Mouse (Mus musculus): ENCODE measurements at regions not wholly inside any gene's neighbourhood (a gene's known extent, or its start where the extent isn't known, plus 50 kb on each side); places are given as distances from the start of the nearest gene placed in this dataset.
A peak's percentile ranks its signal among the peaks of the same experiment; 100 is the strongest.

- no peaks in the 10 kb centered on the region for H3K9me3 ChIP-seq (replicated peaks; ENCODE audit: control insufficient read depth, low read length)
- no peak overlapping the region for H3K4me2 ChIP-seq (ENCODE audit: low read depth, low read length)
- no peak overlapping the region for H3K27ac ChIP-seq (ENCODE audit: low read length)
- H3K4me3 ChIP-seq (ENCODE audit: low read length) = no peak overlapping the region
- H3K4me1 ChIP-seq (ENCODE audit: control insufficient read depth, insufficient read depth, low read length) = no peaks in the 10 kb centered on the region
- no peak overlapping the region for H3K9ac ChIP-seq (ENCODE audit: low read length)
- no peak for ATAC-seq (replicated peaks; ENCODE audit: extremely low read depth, insufficient read depth, low FRiP score)
- peaks cover 3% of the 10 kb centered on the region; the same call in 1 of the 2 replicates for H3K27me3 ChIP-seq (ENCODE audit: control insufficient read depth, insufficient read depth, low read length)
- WGBS = 71% methylated on average over 3 of the region's 3 CpGs
- H3K36me3 ChIP-seq (ENCODE audit: control insufficient read depth, insufficient read depth) = no peaks in the 10 kb centered on the region
These were observed 216.2 kb upstream of the H2al1a start for GRCm38 (mm10) chrX:11082845-11083244.

- Histone ChIP-seq H3K9me3 (replicated peaks; ENCODE audit: control insufficient read depth, low read length) (no peaks in the 10 kb centered on the region), H3K27me3 (ENCODE audit: control insufficient read depth, insufficient read depth, low read length) (peaks cover 3% of the 10 kb centered on the region; the same call in 1 of the 2 replicates), H3K36me3 (ENCODE audit: control insufficient read depth, insufficient read depth) (no peaks in the 10 kb centered on the region), H3K4me1 (ENCODE audit: control insufficient read depth, insufficient read depth, low read length) (no peaks in the 10 kb centered on the region), H3K9ac (ENCODE audit: low read length) (no peak overlapping the region), H3K27ac (ENCODE audit: low read length) (no peak overlapping the region), H3K4me3 (ENCODE audit: low read length) (no peak overlapping the region), H3K4me2 (ENCODE audit: low read depth, low read length) (no peak overlapping the region)
- no peak for ATAC-seq (replicated peaks; ENCODE audit: extremely low read depth, insufficient read depth, low FRiP score)
- 66% methylated on average over 7 of the region's 7 CpGs for WGBS
These were observed 212.6 kb upstream of the H2al1a start for GRCm38 (mm10) chrX:11086257-11087072.

- 15% methylated on average over 13 of the region's 14 CpGs for WGBS
- Histone ChIP-seq H3K36me3 (ENCODE audit: control insufficient read depth, insufficient read depth) (no peaks in the 10 kb centered on the region), H3K4me3 (ENCODE audit: low read length) (peak overlapping the region; percentile 33), H3K9ac (ENCODE audit: low read length) (no peak overlapping the region), H3K27me3 (ENCODE audit: control insufficient read depth, insufficient read depth, low read length) (peaks cover 3% of the 10 kb centered on the region; the same call in 1 of the 2 replicates), H3K4me2 (ENCODE audit: low read depth, low read length) (peak overlapping the region; percentile 55), H3K27ac (ENCODE audit: low read length) (no peak overlapping the region), H3K4me1 (ENCODE audit: control insufficient read depth, insufficient read depth, low read length) (no peaks in the 10 kb centered on the region), H3K9me3 (replicated peaks; ENCODE audit: control insufficient read depth, low read length) (no peaks in the 10 kb centered on the region)
- ATAC-seq (replicated peaks; ENCODE audit: extremely low read depth, insufficient read depth, low FRiP score) = no peak
These were observed 211.1 kb upstream of the H2al1a start for GRCm38 (mm10) chrX:11087913-11088312.

GRCm38 (mm10) chrX:11088506-11088905 lies 210.6 kb upstream of the H2al1a start:
- Histone ChIP-seq H3K4me2 (ENCODE audit: low read depth, low read length) (peak overlapping the region; percentile 55), H3K27me3 (ENCODE audit: control insufficient read depth, insufficient read depth, low read length) (no peaks in the 10 kb centered on the region; the same call in 1 of the 2 replicates), H3K9me3 (replicated peaks; ENCODE audit: control insufficient read depth, low read length) (no peaks in the 10 kb centered on the region), H3K36me3 (ENCODE audit: control insufficient read depth, insufficient read depth) (no peaks in the 10 kb centered on the region), H3K4me1 (ENCODE audit: control insufficient read depth, insufficient read depth, low read length) (no peaks in the 10 kb centered on the region), H3K4me3 (ENCODE audit: low read length) (no peak overlapping the region; the same call in none of the 2 replicates), H3K27ac (ENCODE audit: low read length) (no peak overlapping the region), H3K9ac (ENCODE audit: low read length) (no peak overlapping the region)
- WGBS = 31% methylated on average over 10 of the region's 10 CpGs
- ATAC-seq (replicated peaks; ENCODE audit: extremely low read depth, insufficient read depth, low FRiP score) = no peak

GRCm38 (mm10) chrX:11090432-11090831 lies 208.6 kb upstream of the H2al1a start:
- Histone ChIP-seq H3K4me1 (ENCODE audit: control insufficient read depth, insufficient read depth, low read length) (no peaks in the 10 kb centered on the region), H3K9ac (ENCODE audit: low read length) (no peak overlapping the region), H3K4me2 (ENCODE audit: low read depth, low read length) (no peak overlapping the region), H3K9me3 (replicated peaks; ENCODE audit: control insufficient read depth, low read length) (no peaks in the 10 kb centered on the region), H3K36me3 (ENCODE audit: control insufficient read depth, insufficient read depth) (no peaks in the 10 kb centered on the region), H3K4me3 (ENCODE audit: low read length) (no peak overlapping the region), H3K27ac (ENCODE audit: low read length) (no peak overlapping the region), H3K27me3 (ENCODE audit: control insufficient read depth, insufficient read depth, low read length) (no peaks in the 10 kb centered on the region; the same call in 1 of the 2 replicates)
- no peak for ATAC-seq (replicated peaks; ENCODE audit: extremely low read depth, insufficient read depth, low FRiP score)
- 21% methylated on average over 5 of the region's 7 CpGs for WGBS

- no peaks in the 10 kb centered on the region for H3K27me3 ChIP-seq (ENCODE audit: control insufficient read depth, insufficient read depth, low read length)
- no peaks in the 10 kb centered on the region for H3K4me1 ChIP-seq (ENCODE audit: control insufficient read depth, insufficient read depth, low read length)
- no peak overlapping the region for H3K27ac ChIP-seq (ENCODE audit: low read length)
- no peak overlapping the region for H3K9ac ChIP-seq (ENCODE audit: low read length)
- H3K4me2 ChIP-seq (ENCODE audit: low read depth, low read length) = no peak overlapping the region
- no peaks in the 10 kb centered on the region for H3K9me3 ChIP-seq (replicated peaks; ENCODE audit: control insufficient read depth, low read length)
- H3K4me3 ChIP-seq (ENCODE audit: low read length) = no peak overlapping the region
- H3K36me3 ChIP-seq (ENCODE audit: control insufficient read depth, insufficient read depth) = no peaks in the 10 kb centered on the region
- ATAC-seq (replicated peaks; ENCODE audit: extremely low read depth, insufficient read depth, low FRiP score) = no peak
- 68% methylated on average over 9 of the region's 9 CpGs for WGBS
These were observed 201.3 kb upstream of the H2al1a start for GRCm38 (mm10) chrX:11097581-11098254.

GRCm38 (mm10) chrX:11098366-11098765 lies 200.7 kb upstream of the H2al1a start:
- Histone ChIP-seq H3K9me3 (replicated peaks; ENCODE audit: control insufficient read depth, low read length) (no peaks in the 10 kb centered on the region), H3K4me2 (ENCODE audit: low read depth, low read length) (no peak overlapping the region), H3K27me3 (ENCODE audit: control insufficient read depth, insufficient read depth, low read length) (no peaks in the 10 kb centered on the region), H3K36me3 (ENCODE audit: control insufficient read depth, insufficient read depth) (no peaks in the 10 kb centered on the region), H3K4me3 (ENCODE audit: low read length) (no peak overlapping the region), H3K27ac (ENCODE audit: low read length) (no peak overlapping the region), H3K9ac (ENCODE audit: low read length) (no peak overlapping the region), H3K4me1 (ENCODE audit: control insufficient read depth, insufficient read depth, low read length) (no peaks in the 10 kb centered on the region)
- 53% methylated on average over 4 of the region's 4 CpGs for WGBS
- no peak for ATAC-seq (replicated peaks; ENCODE audit: extremely low read depth, insufficient read depth, low FRiP score)

- no peak overlapping the region for H3K4me3 ChIP-seq (ENCODE audit: low read length)
- ATAC-seq (replicated peaks; ENCODE audit: extremely low read depth, insufficient read depth, low FRiP score) = no peak
- H3K27ac ChIP-seq (ENCODE audit: low read length) = no peak overlapping the region
- no peak overlapping the region for H3K9ac ChIP-seq (ENCODE audit: low read length)
- no peaks in the 10 kb centered on the region for H3K9me3 ChIP-seq (replicated peaks; ENCODE audit: control insufficient read depth, low read length)
- no peaks in the 10 kb centered on the region for H3K27me3 ChIP-seq (ENCODE audit: control insufficient read depth, insufficient read depth, low read length)
- 73% methylated on average over 13 of the region's 13 CpGs for WGBS
- no peaks in the 10 kb centered on the region for H3K36me3 ChIP-seq (ENCODE audit: control insufficient read depth, insufficient read depth)
- no peaks in the 10 kb centered on the region for H3K4me1 ChIP-seq (ENCODE audit: control insufficient read depth, insufficient read depth, low read length)
- no peak overlapping the region for H3K4me2 ChIP-seq (ENCODE audit: low read depth, low read length)
These were observed 199.6 kb upstream of the H2al1a start for GRCm38 (mm10) chrX:11099146-11100087.
